Mouse (Mus musculus): ENCODE results near the gene Ss18l2. TPM values are rescaled to one million over a fixed set of nuclear protein-coding genes. Genes with fewer than 3 reads are reported as not detected.

Gene Ss18l2
- polyA plus RNA-seq, 1 experiment from 2014 or later: 186 TPM

GRCm38 (mm10) chr9:121760271-121761090, 50.4 kb downstream of the Ss18l2 start:
- DNase-seq (ENCODE audit: low spot score) (peak; percentile 74), ATAC-seq (peak; percentile 48)
- Histone ChIP-seq H3K27ac (ENCODE audit: low read depth, low read length) (peak overlapping the region; percentile 77), H3K4me1 (ENCODE audit: control insufficient read depth, insufficient read depth, low read length) (peaks cover 12% of the 10 kb centered on the region), H3K4me2 (ENCODE audit: low read length) (peak overlapping the region; percentile 97), H3K4me3 (ENCODE audit: low read depth, low read length) (peak overlapping the region; percentile 86), H3K27me3 (replicated peaks; ENCODE audit: control insufficient read depth, insufficient read depth, low read length) (no peaks in the 10 kb centered on the region), H3K9me3 (replicated peaks; ENCODE audit: control insufficient read depth, low read length) (no peaks in the 10 kb centered on the region), H3K36me3 (ENCODE audit: control insufficient read depth, insufficient read depth, low read length) (peaks cover 44% of the 10 kb centered on the region), H3K9ac (ENCODE audit: low read length) (peak overlapping the region; percentile 96)
- WGBS: 2% methylated on average over 38 of the region's 43 CpGs

GRCm38 (mm10) chr9:121761091-121761665, 51.0 kb downstream of the Ss18l2 start:
- DNase-seq (ENCODE audit: low spot score): no peak
- 54% methylated on average over 10 of the region's 10 CpGs for WGBS
- no peak for ATAC-seq
- peaks cover 12% of the 10 kb centered on the region for H3K4me1 ChIP-seq (ENCODE audit: control insufficient read depth, insufficient read depth, low read length)
- peak overlapping the region; percentile 97 for H3K4me2 ChIP-seq (ENCODE audit: low read length)
- H3K4me3 ChIP-seq (ENCODE audit: low read depth, low read length): peak overlapping the region; percentile 86
- H3K9me3 ChIP-seq (replicated peaks; ENCODE audit: control insufficient read depth, low read length): no peaks in the 10 kb centered on the region
- peaks cover 43% of the 10 kb centered on the region for H3K36me3 ChIP-seq (ENCODE audit: control insufficient read depth, insufficient read depth, low read length)
- H3K27ac ChIP-seq (ENCODE audit: low read depth, low read length): no peak overlapping the region
- H3K27me3 ChIP-seq (replicated peaks; ENCODE audit: control insufficient read depth, insufficient read depth, low read length): no peaks in the 10 kb centered on the region
- H3K9ac ChIP-seq (ENCODE audit: low read length): peak overlapping the region; percentile 96

GRCm38 (mm10) chr9:121761787-121762186, 51.7 kb downstream of the Ss18l2 start:
- no peak for ATAC-seq
- no peak overlapping the region for H3K27ac ChIP-seq (ENCODE audit: low read depth, low read length)
- DNase-seq (ENCODE audit: low spot score): no peak

GRCm38 (mm10) chr9:121762248-121762647, 52.1 kb downstream of the Ss18l2 start:
- Histone ChIP-seq H3K9me3 (replicated peaks; ENCODE audit: control insufficient read depth, low read length) (no peaks in the 10 kb centered on the region), H3K9ac (ENCODE audit: low read length) (no peak overlapping the region), H3K27me3 (replicated peaks; ENCODE audit: control insufficient read depth, insufficient read depth, low read length) (no peaks in the 10 kb centered on the region), H3K36me3 (ENCODE audit: control insufficient read depth, insufficient read depth, low read length) (peaks cover 47% of the 10 kb centered on the region), H3K27ac (ENCODE audit: low read depth, low read length) (no peak overlapping the region), H3K4me1 (ENCODE audit: control insufficient read depth, insufficient read depth, low read length) (peaks cover 12% of the 10 kb centered on the region), H3K4me2 (ENCODE audit: low read length) (no peak overlapping the region), H3K4me3 (ENCODE audit: low read depth, low read length) (no peak overlapping the region)
- ATAC-seq: no peak
- WGBS: 88% methylated on average over 10 of the region's 10 CpGs
- DNase-seq (ENCODE audit: low spot score): no peak

More at GRCm38 (mm10) chr9:121761787-121762186, 51.7 kb downstream of the Ss18l2 start:
- H3K9ac ChIP-seq (ENCODE audit: low read length): no peak overlapping the region
- no peaks in the 10 kb centered on the region for H3K9me3 ChIP-seq (replicated peaks; ENCODE audit: control insufficient read depth, low read length)
- peaks cover 45% of the 10 kb centered on the region for H3K36me3 ChIP-seq (ENCODE audit: control insufficient read depth, insufficient read depth, low read length)
- no peak overlapping the region for H3K4me2 ChIP-seq (ENCODE audit: low read length)
- no peaks in the 10 kb centered on the region for H3K27me3 ChIP-seq (replicated peaks; ENCODE audit: control insufficient read depth, insufficient read depth, low read length)
- 75% methylated on average over 8 of the region's 8 CpGs for WGBS
- peaks cover 12% of the 10 kb centered on the region for H3K4me1 ChIP-seq (ENCODE audit: control insufficient read depth, insufficient read depth, low read length)
- H3K4me3 ChIP-seq (ENCODE audit: low read depth, low read length): no peak overlapping the region

- WGBS: 95% methylated on average over 25 of the region's 25 CpGs
Measured at GRCm38 (mm10) chr9:121762761-121763160, 52.6 kb downstream of the Ss18l2 start.

More at GRCm38 (mm10) chr9:121762761-121763160, 52.6 kb downstream of the Ss18l2 start:
- Histone ChIP-seq H3K9me3 (replicated peaks; ENCODE audit: control insufficient read depth, low read length) (no peaks in the 10 kb centered on the region), H3K4me1 (ENCODE audit: control insufficient read depth, insufficient read depth, low read length) (peaks cover 12% of the 10 kb centered on the region), H3K4me2 (ENCODE audit: low read length) (no peak overlapping the region), H3K27me3 (replicated peaks; ENCODE audit: control insufficient read depth, insufficient read depth, low read length) (no peaks in the 10 kb centered on the region), H3K27ac (ENCODE audit: low read depth, low read length) (no peak overlapping the region), H3K4me3 (ENCODE audit: low read depth, low read length) (no peak overlapping the region), H3K9ac (ENCODE audit: low read length) (no peak overlapping the region), H3K36me3 (ENCODE audit: control insufficient read depth, insufficient read depth, low read length) (peaks cover 52% of the 10 kb centered on the region)
- no peak for ATAC-seq
- no peak for DNase-seq (ENCODE audit: low spot score)

Other genes with a start within 250 kb of the Ss18l2 start
- 27.1 and 30.2 TPM in 2 replicates for gene Cck, start 214.6 kb upstream of the Ss18l2 start, polyA plus RNA-seq (2014; fragmentation: Nextera tagmentation; extraction: Ambion mirVana)
- gene Lyzl4, start 68.2 kb upstream of the Ss18l2 start, polyA plus RNA-seq (2014; fragmentation: Nextera tagmentation; extraction: Ambion mirVana): 0.18 TPM in 1 of 2 replicates, not detected in the other
- gene Vipr1, start 67.6 kb upstream of the Ss18l2 start, polyA plus RNA-seq (2014; fragmentation: Nextera tagmentation; extraction: Ambion mirVana): 0.38 and 0.46 TPM in 2 replicates
- 20.5 and 24.1 TPM in 2 replicates for gene Sec22c, start 4.8 kb upstream of the Ss18l2 start, polyA plus RNA-seq (2014; fragmentation: Nextera tagmentation; extraction: Ambion mirVana)
- gene Nktr, start 8.8 kb downstream of the Ss18l2 start, polyA plus RNA-seq (2014; fragmentation: Nextera tagmentation; extraction: Ambion mirVana): 41.5 and 53.0 TPM in 2 replicates
- 7.4 and 9.5 TPM in 2 replicates for gene Zfp651, start 49.0 kb downstream of the Ss18l2 start, polyA plus RNA-seq (2014; fragmentation: Nextera tagmentation; extraction: Ambion mirVana)
- gene Klhl40, start 67.3 kb downstream of the Ss18l2 start, polyA plus RNA-seq (2014; fragmentation: Nextera tagmentation; extraction: Ambion mirVana): 0.49 and 0.60 TPM in 2 replicates
- not detected in 2 replicates for gene Hhatl, start 82.2 kb downstream of the Ss18l2 start, polyA plus RNA-seq (2014; fragmentation: Nextera tagmentation; extraction: Ambion mirVana)
- 2.7 and 3.0 TPM in 2 replicates for gene Ccdc13, start 129.1 kb downstream of the Ss18l2 start, polyA plus RNA-seq (2014; fragmentation: Nextera tagmentation; extraction: Ambion mirVana)
- 114 and 151 TPM in 2 replicates for gene Higd1a, start 148.0 kb downstream of the Ss18l2 start, polyA plus RNA-seq (2014; fragmentation: Nextera tagmentation; extraction: Ambion mirVana)
- gene Ackr2, start 188.0 kb downstream of the Ss18l2 start, polyA plus RNA-seq (2014; fragmentation: Nextera tagmentation; extraction: Ambion mirVana): 2.0 and 2.1 TPM in 2 replicates
- gene Cyp8b1, start 206.0 kb downstream of the Ss18l2 start, polyA plus RNA-seq (2014; fragmentation: Nextera tagmentation; extraction: Ambion mirVana): not detected in 2 replicates
- 0.89 and 1.3 TPM in 2 replicates for gene Fam198a, start 240.7 kb downstream of the Ss18l2 start, polyA plus RNA-seq (2014; fragmentation: Nextera tagmentation; extraction: Ambion mirVana)